8 mouse cellular contexts compared by ENCODE assay signal in the genomic region with DNA sequence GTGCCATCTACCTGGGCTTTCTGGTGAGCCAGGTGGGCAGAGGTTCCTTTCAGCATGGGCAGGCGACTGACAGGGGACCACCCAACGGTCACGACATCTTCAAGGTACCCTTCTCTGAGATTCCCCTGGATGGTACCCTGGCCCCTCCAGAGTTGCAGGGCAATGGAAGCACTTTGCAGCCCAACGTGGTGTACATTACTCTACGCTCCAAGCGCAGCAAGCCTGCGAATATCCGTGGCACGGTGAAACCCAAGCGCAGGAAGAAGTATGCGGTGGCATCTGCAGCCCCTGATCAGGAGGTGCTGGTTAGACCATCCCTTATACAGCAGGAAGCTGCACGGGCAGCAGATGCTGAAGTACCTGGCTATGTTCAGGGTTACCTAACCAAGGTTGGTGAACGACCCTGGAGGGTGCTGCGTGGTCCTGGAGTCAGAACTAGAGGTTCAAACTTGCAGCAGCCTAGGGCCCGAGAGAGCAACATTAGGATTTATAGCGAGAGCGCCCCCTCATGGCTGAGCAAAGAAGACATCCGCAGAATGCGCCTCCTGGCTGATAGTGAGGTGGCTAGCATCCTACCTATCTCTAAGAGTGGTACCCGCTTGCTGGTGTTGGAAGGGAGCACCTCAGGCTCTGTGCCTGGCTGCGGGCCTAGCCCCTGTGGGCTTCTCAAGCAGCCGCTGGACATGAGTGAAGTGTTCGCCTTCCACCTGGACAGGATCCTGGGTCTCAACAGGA. TPM values are rescaled to one million over a fixed set of nuclear protein-coding genes. Genes with fewer than 3 reads are reported as not detected.
DNase-seq lines count a peak whose midpoint lies in the region; ATAC-seq and TF ChIP-seq lines count a peak whose summit lies in the region.

No protein-coding gene starts in this region.

- H3K4me1 ChIP-seq in CH12.LX (ENCODE audit: control insufficient read depth in 1 of 2, insufficient read depth in 2 of 2) = peaks cover 0 to 37% of the 10 kb centered on the region in 2 experiments; a peak in 2 of 4 replicates
- no peaks in the 10 kb centered on the region for H3K4me1 ChIP-seq in hindbrain, embryonic 14.5 days (replicated peaks; ENCODE audit: control insufficient read depth, insufficient read depth, low read length)
- peaks cover 8% of the 10 kb centered on the region for H3K4me1 ChIP-seq in liver, postnatal 0 days (ENCODE audit: insufficient read depth)

- no peak overlapping the region for H3K9ac ChIP-seq in CH12.LX (ENCODE audit: insufficient read depth, low read depth)
- H3K9ac ChIP-seq in hindbrain, embryonic 14.5 days = peak overlapping the region; percentile 11; the same call in 1 of the 2 replicates
- peak overlapping the region; percentile 38; the same call in 1 of the 2 replicates for H3K9ac ChIP-seq in liver, postnatal 0 days (replicated peaks)

- TF ChIP-seq POLR2A in CH12.LX (IDR thresholded peaks at IDR 0.05; ENCODE audit: low read depth, low read length) = no peak

- no peaks in the 10 kb centered on the region for H3K9me3 ChIP-seq in CH12.LX (replicated peaks; ENCODE audit: low read length)
- no peaks in the 10 kb centered on the region for H3K9me3 ChIP-seq in hindbrain, embryonic 14.5 days (ENCODE audit: control insufficient read depth, low read length)
- no peaks in the 10 kb centered on the region for H3K9me3 ChIP-seq in liver, postnatal 0 days (ENCODE audit: low read length)

- no peak overlapping the region for H3K4me2 ChIP-seq in CH12.LX (ENCODE audit: insufficient read depth, low read depth, poor library complexity, severe bottlenecking)
- H3K4me2 ChIP-seq in hindbrain, embryonic 14.5 days (replicated peaks) = peak overlapping the region; percentile 29
- peak overlapping the region; percentile 77 for H3K4me2 ChIP-seq in liver, postnatal 0 days (ENCODE audit: low read depth, low read length)

- peak; percentile 15 to 46; a peak in 2 of 4 replicates for TF ChIP-seq CTCF in CH12.LX (conservative IDR thresholded peaks at IDR 0.05 in 1 of 2, IDR thresholded peaks at IDR 0.05 in 1 of 2; ENCODE audit: low read depth in 2 of 2, low read length in 2 of 2)
- peak; percentile 35 for TF ChIP-seq CTCF in liver, postnatal 0 days (IDR thresholded peaks at IDR 0.05; ENCODE audit: low read depth)

- dilution Hi-C loops in CH12.LX (cut with MboI; ENCODE audit: extremely low pct_ligation_motif_present, extremely low pct_unique_long_range_greater_than_20kb, low sequenced_read_pairs) = no loop called here

- no peaks in the 10 kb centered on the region for H3K27me3 ChIP-seq in CH12.LX (replicated peaks)
- H3K27me3 ChIP-seq in hindbrain, embryonic 14.5 days (ENCODE audit: control insufficient read depth, insufficient read depth, low read length) = no peaks in the 10 kb centered on the region
- no peaks in the 10 kb centered on the region for H3K27me3 ChIP-seq in liver, postnatal 0 days (ENCODE audit: insufficient read depth, low read length)

- 94% methylated on average over 23 of the region's 23 CpGs for WGBS in hindbrain, embryonic 14.5 days
- 64% methylated on average over 23 of the region's 23 CpGs for WGBS in liver, postnatal 0 days (ENCODE audit: insufficient replicate concordance)

- in situ Hi-C loops in CH12.LX (cut with MboI; ENCODE audit: low pct_ligation_motif_present, low pct_unique_long_range_greater_than_20kb, low sequenced_read_pairs) = no loop called here

- no peak for TF ChIP-seq EP300 in CH12.LX (IDR thresholded peaks at IDR 0.05; ENCODE audit: low read length)
- TF ChIP-seq EP300 in liver, postnatal 0 days (IDR thresholded peaks at IDR 0.05; ENCODE audit: low read depth) = no peak

- 0 out of 2 replicates have a peak, but pooled peaks have one; percentile 37 for ATAC-seq in hindbrain, embryonic 14.5 days (ENCODE audit: low FRiP score)
- ATAC-seq in liver, postnatal 0 days = no peak
- ATAC-seq in neutrophil, adult 5-6 weeks (ENCODE audit: extremely low read depth, insufficient number of reproducible peaks, low FRiP score, poor library complexity, severe bottlenecking) = 0 out of 2 replicates have a peak, but pooled peaks have one; percentile 11

- no peak overlapping the region for H3K4me3 ChIP-seq in CH12.LX (replicated peaks in 1 of 3; ENCODE audit: low read depth in 2 of 3, low read length in 2 of 3, poor library complexity in 1 of 3)
- H3K4me3 ChIP-seq in hindbrain, embryonic 14.5 days (replicated peaks; ENCODE audit: low read length) = peak overlapping the region; percentile 5; the same call in 1 of the 2 replicates
- peak overlapping the region; percentile 47 for H3K4me3 ChIP-seq in liver, postnatal 0 days (ENCODE audit: low read depth, low read length)

- TF ChIP-seq RAD21 in CH12.LX (IDR thresholded peaks at IDR 0.05; ENCODE audit: low read depth, low read length) = no peak

- H3K79me2 ChIP-seq in CH12.LX (replicated peaks; ENCODE audit: control insufficient read depth, extremely low read depth, insufficient read depth, poor library complexity, severe bottlenecking) = no peaks in the 10 kb centered on the region

- DNase-seq in A20 (ENCODE audit: low read depth, low spot score) (peak; percentile 16), CH12.LX (ENCODE audit: extremely low read depth) (peak; percentile 16)
- DNase-seq in gastrocnemius, adult 18-20 months (ENCODE audit: low spot score) = peak; percentile 54
- no peak for DNase-seq in hindbrain, embryonic 14.5 days (ENCODE audit: low spot score)
- DNase-seq in liver, postnatal 0 days = peak; percentile 23
- DNase-seq in Muller cell, postnatal 12 days (ENCODE audit: inconsistent ontology term) = no peak
- DNase-seq in yolk sac, embryonic 10.5 days (ENCODE audit: low spot score) = no peak

- peaks cover 0 to 14% of the 10 kb centered on the region in 2 experiments for H3K36me3 ChIP-seq in CH12.LX (replicated peaks in 1 of 2; ENCODE audit: control insufficient read depth in 1 of 2, insufficient read depth in 1 of 2, low read length in 1 of 2)
- no peaks in the 10 kb centered on the region for H3K36me3 ChIP-seq in hindbrain, embryonic 14.5 days (replicated peaks; ENCODE audit: control insufficient read depth, insufficient read depth)
- H3K36me3 ChIP-seq in liver, postnatal 0 days (replicated peaks; ENCODE audit: insufficient read depth, low read length) = no peaks in the 10 kb centered on the region

- H3K27ac ChIP-seq in CH12.LX (ENCODE audit: insufficient read depth, low read depth) = no peak overlapping the region
- peak overlapping the region; percentile 38; the same call in 1 of the 2 replicates for H3K27ac ChIP-seq in hindbrain, embryonic 14.5 days
- H3K27ac ChIP-seq in liver, postnatal 0 days (ENCODE audit: low read depth) = no peak overlapping the region

TF ChIP-seq in CH12.LX, 34 proteins besides CTCF, POLR2A, EP300 and RAD21:
- TF ChIP-seq ETS1 (conservative IDR thresholded peaks at IDR 0.05; ENCODE audit: low read depth, low read length) = no peak
- TF ChIP-seq ZC3H11A (IDR thresholded peaks at IDR 0.05; ENCODE audit: low read depth, low read length) = no peak
- TF ChIP-seq SIN3A (IDR thresholded peaks at IDR 0.05; ENCODE audit: low read length) = no peak
- no peak for TF ChIP-seq ZKSCAN1 (IDR thresholded peaks at IDR 0.05; ENCODE audit: borderline replicate concordance, low read depth, low read length)
- TF ChIP-seq JUND (conservative IDR thresholded peaks at IDR 0.05; ENCODE audit: low read depth, low read length) = no peak
- TF ChIP-seq MEF2A (IDR thresholded peaks at IDR 0.05; ENCODE audit: borderline replicate concordance, low read depth, low read length) = no peak
- TF ChIP-seq ELF1 (IDR thresholded peaks at IDR 0.05; ENCODE audit: low read depth, low read length) = no peak
- TF ChIP-seq MAX (IDR thresholded peaks at IDR 0.05; ENCODE audit: low read length) = no peak
- TF ChIP-seq USF2 (conservative IDR thresholded peaks at IDR 0.05; ENCODE audit: low read depth, low read length) = no peak

RNA-seq across cellular contexts. Expression of a gene that starts 2.2 kb away (rescaled TPM):
- total RNA-seq in CH12.LX (2012; rRNA removed) (1.2 and 1.8 TPM in 2 replicates), CH12.LX (2014; rRNA removed) (6.7 and 8.5 TPM in 2 replicates)
- 4.0 and 5.9 TPM in 2 replicates for polyA plus RNA-seq in CH12.LX (2012; ENCODE audit: insufficient read length, low read depth)
- total RNA-seq in gastrocnemius, adult 18-20 months (2021) = 1 to 10 TPM; 4.4 to 5.4 TPM
- 1.7 and 4.8 TPM in 2 replicates for polyA plus RNA-seq in hindbrain, embryonic 14.5 days (2014; fragmentation: Nextera tagmentation; extraction: Ambion mirVana)
- 0.35 and 0.47 TPM in 2 replicates for polyA plus RNA-seq in liver, postnatal 0 days (2015; fragmentation: Nextera tagmentation; extraction: Ambion mirVana)
- total RNA-seq in neutrophil, adult 5-6 weeks (2017) = not detected in 2 replicates

RNA-seq across cellular contexts. Expression of a gene that starts 34.0 kb away (rescaled TPM):
- total RNA-seq in CH12.LX (2012; rRNA removed) (0.55 and 0.59 TPM in 2 replicates), CH12.LX (2014; rRNA removed) (1.00 and 2.0 TPM in 2 replicates)
- 1.3 and 1.6 TPM in 2 replicates for polyA plus RNA-seq in CH12.LX (2012; ENCODE audit: insufficient read length, low read depth)
- 1 to 10 TPM in 1 of 2 experiments, under 1 TPM in 1; 0.69 to 1.4 TPM for total RNA-seq in gastrocnemius, adult 18-20 months (2021)
- 1.2 and 2.0 TPM in 2 replicates for polyA plus RNA-seq in hindbrain, embryonic 14.5 days (2014; fragmentation: Nextera tagmentation; extraction: Ambion mirVana)
- polyA plus RNA-seq in liver, postnatal 0 days (2015; fragmentation: Nextera tagmentation; extraction: Ambion mirVana) = 1.2 and 2.0 TPM in 2 replicates
- total RNA-seq in neutrophil, adult 5-6 weeks (2017) = 0.35 TPM in 1 of 2 replicates, not detected in the other

Comparison
In these comparisons a context has a peak if more than half of its experiments do, and no peak if none do; other contexts are left out.
1. DNase-seq: peak in A20 (single experiment), CH12.LX (single experiment), gastrocnemius, adult 18-20 months (single experiment) and liver, postnatal 0 days (single experiment); none in hindbrain, embryonic 14.5 days (single experiment), Muller cell, postnatal 12 days (single experiment) and yolk sac, embryonic 10.5 days (single experiment).
2. H3K4me3 ChIP-seq: peak in hindbrain, embryonic 14.5 days (single experiment) and liver, postnatal 0 days (single experiment); none in CH12.LX (0 of 3).